Mouse (Mus musculus) MEL (cell line): ENCODE data around the gene Traf1. TPM values are rescaled to one million over a fixed set of nuclear protein-coding genes. Genes with fewer than 3 reads are reported as not detected.

Experiments used
- DNase-seq: peaks from one replicate; pipeline ENCODE4 v3.0.0; 2011; ENCODE audit warnings: low read depth, low spot score
- H3K27ac ChIP-seq: 2 replicates; pipeline ENCODE4 v1.5.1; 2012; ENCODE audit warnings: low read depth, mild to moderate bottlenecking, control low read depth, low read length, moderate library complexity; ENCODE audit not compliant: control insufficient read depth
- H3K27me3 ChIP-seq, 2 experiments: fragments of 150-350 bp in 1 of 2; sonication (generic) in 1 of 2; 2 replicates each; pipeline ENCODE4 v1.6.1; 2012; ENCODE audit warnings: low read length in 2 of 2, mild to moderate bottlenecking in 2 of 2, improper control_type of control experiment in 1 of 2, moderate library complexity in 1 of 2; ENCODE audit not compliant: insufficient read depth in 2 of 2, control insufficient read depth in 1 of 2
- H3K36me3 ChIP-seq, 2 experiments: 2 replicates each; pipeline ENCODE4 v1.6.1; 2012 to 2014; ENCODE audit warnings: low read length in 2 of 2, improper control_type of control experiment in 1 of 2, inconsistent platforms in 1 of 2, mild to moderate bottlenecking in 1 of 2; ENCODE audit not compliant: insufficient read depth in 2 of 2, control insufficient read depth in 1 of 2
- H3K4me1 ChIP-seq, 2 experiments: fragments of 150-350 bp in 1 of 2; sonication (generic) in 1 of 2; 2 replicates each; pipeline ENCODE4 v1.6.1; 2012; ENCODE audit warnings: low read length in 2 of 2, improper control_type of control experiment in 1 of 2, mild to moderate bottlenecking in 1 of 2; ENCODE audit not compliant: insufficient read depth in 2 of 2, control insufficient read depth in 1 of 2
- H3K4me3 ChIP-seq, 2 experiments: fragments of 150-350 bp in 1 of 2; sonication (generic) in 1 of 2; 2 replicates each; pipeline ENCODE4 v1.5.1; 2012; ENCODE audit warnings: low read depth in 2 of 2, low read length in 2 of 2, mild to moderate bottlenecking in 2 of 2, moderate library complexity in 2 of 2, control low read depth in 1 of 2, improper control_type of control experiment in 1 of 2; ENCODE audit not compliant: control insufficient read depth in 1 of 2, insufficient read depth in 1 of 2
- H3K79me2 ChIP-seq: 2 replicates; pipeline ENCODE4 v1.6.1; 2012; ENCODE audit warnings: mild to moderate bottlenecking, low read length, moderate library complexity; ENCODE audit not compliant: control insufficient read depth, poor library complexity, insufficient read depth
- H3K9ac ChIP-seq: 2 replicates; pipeline ENCODE4 v1.6.1; 2012; ENCODE audit warnings: low read depth, mild to moderate bottlenecking, control low read depth, low read length, moderate library complexity; ENCODE audit not compliant: control insufficient read depth, poor library complexity, severe bottlenecking
- H3K9me3 ChIP-seq: fragments of 150-350 bp; sonication (generic); replicated peaks from 2 replicates; pipeline ENCODE4 v1.6.1; 2012; ENCODE audit warnings: mild to moderate bottlenecking, low read length, improper control_type of control experiment, moderate library complexity; ENCODE audit not compliant: insufficient read depth
- BHLHE40 ChIP-seq: IDR thresholded peaks from 2 replicates; pipeline ENCODE4 v1.6.1; 2012; ENCODE audit warnings: low read depth, mild to moderate bottlenecking, inconsistent platforms, low read length, improper control_type of control experiment, borderline replicate concordance
- CHD1 ChIP-seq: IDR thresholded peaks from 2 replicates; pipeline ENCODE4 v1.6.1; 2012; ENCODE audit warnings: low read depth, mild to moderate bottlenecking, inconsistent platforms, low read length, improper control_type of control experiment
- CHD2 ChIP-seq: IDR thresholded peaks from 2 replicates; pipeline ENCODE4 v1.6.1; 2011; ENCODE audit warnings: low read length, improper control_type of control experiment
- E2F4 ChIP-seq: IDR thresholded peaks from 2 replicates; pipeline ENCODE4 v1.6.1; 2011; ENCODE audit warnings: low read depth, low read length, improper control_type of control experiment, borderline replicate concordance
- GABPA ChIP-seq: IDR thresholded peaks from 2 replicates; pipeline ENCODE4 v1.6.1; 2012; ENCODE audit warnings: low read depth, mild to moderate bottlenecking, inconsistent platforms, low read length, improper control_type of control experiment, moderate library complexity
- GATA1 ChIP-seq: IDR thresholded peaks from 2 replicates; pipeline ENCODE4 v1.6.1; 2011; ENCODE audit warnings: low read depth, low read length, improper control_type of control experiment
- JUND ChIP-seq: IDR thresholded peaks from 2 replicates; pipeline ENCODE4 v1.6.1; 2011; ENCODE audit warnings: low read depth, mild to moderate bottlenecking, improper control_type of control experiment, low read length
- MAFK ChIP-seq: IDR thresholded peaks from 2 replicates; pipeline ENCODE4 v1.6.1; 2011; ENCODE audit warnings: low read depth, mild to moderate bottlenecking, low read length, improper control_type of control experiment, borderline replicate concordance
- MEF2A ChIP-seq: IDR thresholded peaks from 2 replicates; pipeline ENCODE4 v1.6.1; 2014; ENCODE audit warnings: low read depth, mild to moderate bottlenecking, inconsistent platforms, low read length, improper control_type of control experiment; ENCODE audit not compliant: poor library complexity, insufficient replicate concordance, severe bottlenecking; ENCODE audit errors: extremely low read depth
- MXI1 ChIP-seq: IDR thresholded peaks from 2 replicates; pipeline ENCODE4 v1.6.1; 2011; ENCODE audit warnings: mild to moderate bottlenecking, low read depth, low read length, improper control_type of control experiment
- MYB ChIP-seq: IDR thresholded peaks from 2 replicates; pipeline ENCODE4 v1.6.1; 2011; ENCODE audit warnings: mild to moderate bottlenecking, low read depth, low read length, improper control_type of control experiment
- MYC ChIP-seq: IDR thresholded peaks from 2 replicates; pipeline ENCODE4 v1.6.1; 2011; ENCODE audit warnings: low read depth, mild to moderate bottlenecking, low read length, improper control_type of control experiment, moderate library complexity
- POLR2A ChIP-seq, 2 experiments: IDR thresholded peaks; 2 replicates each; pipeline ENCODE4 v1.6.1; 2011 to 2012; ENCODE audit warnings: low read length in 2 of 2, mild to moderate bottlenecking in 2 of 2, control low read depth in 1 of 2, improper control_type of control experiment in 1 of 2, low read depth in 1 of 2, moderate library complexity in 1 of 2; ENCODE audit not compliant: control insufficient read depth in 1 of 2, insufficient read depth in 1 of 2, poor library complexity in 1 of 2
- POLR2AphosphoS2 ChIP-seq: IDR thresholded peaks from 2 replicates; pipeline ENCODE4 v1.6.1; 2011; ENCODE audit warnings: low read length, improper control_type of control experiment
- POLR2AphosphoS5 ChIP-seq: IDR thresholded peaks from 2 replicates; pipeline ENCODE4 v1.6.1; 2012; ENCODE audit warnings: low read depth, borderline replicate concordance, mild to moderate bottlenecking, inconsistent platforms, low read length, moderate library complexity, mixed read lengths
- RAD21 ChIP-seq: IDR thresholded peaks from 2 replicates; pipeline ENCODE4 v1.6.1; 2011; ENCODE audit warnings: mild to moderate bottlenecking, low read depth, low read length, improper control_type of control experiment
- SIN3A ChIP-seq: IDR thresholded peaks from 2 replicates; pipeline ENCODE4 v1.6.1; 2012; ENCODE audit warnings: low read length, improper control_type of control experiment, inconsistent platforms
- TCF12 ChIP-seq: IDR thresholded peaks from 2 replicates; pipeline ENCODE4 v1.6.1; 2014; ENCODE audit warnings: low read depth, mild to moderate bottlenecking, inconsistent platforms, low read length, improper control_type of control experiment, moderate library complexity
- USF1 ChIP-seq: IDR thresholded peaks from 2 replicates; pipeline ENCODE4 v1.6.1; 2014; ENCODE audit warnings: low read depth, mild to moderate bottlenecking, inconsistent platforms, low read length, improper control_type of control experiment, moderate library complexity
- ZC3H11A ChIP-seq: IDR thresholded peaks from 2 replicates; pipeline ENCODE4 v1.6.1; 2012; ENCODE audit warnings: low read depth, mild to moderate bottlenecking, inconsistent platforms, low read length, improper control_type of control experiment
- ZKSCAN1 ChIP-seq: IDR thresholded peaks from 2 replicates; pipeline ENCODE4 v1.6.1; 2012; ENCODE audit warnings: low read depth, mild to moderate bottlenecking, inconsistent platforms, low read length, improper control_type of control experiment, moderate library complexity
- ZMIZ1 ChIP-seq: IDR thresholded peaks from 2 replicates; pipeline ENCODE4 v1.6.1; 2012; ENCODE audit warnings: low read depth, mild to moderate bottlenecking, inconsistent platforms, low read length, improper control_type of control experiment, moderate library complexity
- ZNF384 ChIP-seq: IDR thresholded peaks from 2 replicates; pipeline ENCODE4 v1.6.1; 2012; ENCODE audit warnings: low read depth, mild to moderate bottlenecking, inconsistent platforms, low read length, improper control_type of control experiment
- polyA plus RNA-seq, 2 experiments: library from polyadenylated mRNA; stranded (reverse) in 1 of 2; unstranded in 1 of 2; fragments of >175 nt in 1 of 2; fragments of >200 nt in 1 of 2; gene quantifications; 2 replicates each; pipeline versions ENCODE4 v1.2.1 to v1.2.4; 2012; ENCODE audit warnings: low replicate concordance in 2 of 2, low read depth in 1 of 2; ENCODE audit not compliant: insufficient read length in 2 of 2, insufficient read depth in 1 of 2, missing spikeins in 1 of 2
- total RNA-seq: library from RNA; depleted of rRNA; stranded (reverse); fragments of 300-350 nt; gene quantifications from 2 replicates; pipeline ENCODE4 v1.2.3, GENCODE M21; 2012

Gene Traf1
- total and polyA plus RNA-seq, 3 experiments = 0.03 to 0.04 TPM; not detected in 1

GRCm38 (mm10) chr2:34945580-34945979 lies 16.0 kb downstream of the Traf1 start:
- Histone ChIP-seq H3K79me2 (no peaks in the 10 kb centered on the region), H3K9me3 (no peaks in the 10 kb centered on the region), H3K9ac (no peak overlapping the region), H3K4me1 (no peaks in the 10 kb centered on the region), H3K36me3 (no peaks in the 10 kb centered on the region)
- no peak for DNase-seq
- TF ChIP-seq MAFK (peak; percentile 40; the same call in 1 of the 2 replicates), USF1 (no peak)
- TF ChIP-seq, all 39 proteins: peak for 1
- Histone ChIP-seq H3K27ac (no peak overlapping the region), H3K27me3 (peaks cover 2 to 13% of the 10 kb centered on the region in 2 experiments), H3K4me3 (no peak overlapping the region)

- H3K9ac ChIP-seq = no peak overlapping the region
- H3K4me1 ChIP-seq = no peaks in the 10 kb centered on the region
- no peak overlapping the region for H3K27ac ChIP-seq
- peaks cover 2 to 13% of the 10 kb centered on the region in 2 experiments for H3K27me3 ChIP-seq
- no peaks in the 10 kb centered on the region for H3K79me2 ChIP-seq
- DNase-seq = peak; percentile 53
- TF ChIP-seq CHD1 (no peak), GATA1 (no peak), RAD21 (no peak), GABPA (no peak), ZMIZ1 (no peak), POLR2A (IDR thresholded peaks at IDR 0.05; ENCODE audit: control insufficient read depth in 1 of 2, insufficient read depth in 1 of 2, low read depth in 1 of 2, low read length in 2 of 2, poor library complexity in 1 of 2) (no peak), MYC (no peak), MEF2A (no peak)
- H3K4me3 ChIP-seq = no peak overlapping the region
- H3K36me3 ChIP-seq = no peaks in the 10 kb centered on the region
- H3K9me3 ChIP-seq = no peaks in the 10 kb centered on the region
These were observed 16.8 kb downstream of the Traf1 start for GRCm38 (mm10) chr2:34944761-34945160.

- H3K4me3 ChIP-seq = no peak overlapping the region
- TF ChIP-seq CHD2 = no peak
- no peak for TF ChIP-seq POLR2AphosphoS5
- TF ChIP-seq CHD1 = no peak
- TF ChIP-seq MXI1 = no peak
- no peak for TF ChIP-seq MEF2A
- TF ChIP-seq ZKSCAN1 = no peak
- TF ChIP-seq E2F4 = no peak
- no peak for TF ChIP-seq ZC3H11A
- TF ChIP-seq GABPA = no peak
- TF ChIP-seq JUND = no peak
- TF ChIP-seq POLR2AphosphoS2 = no peak
- TF ChIP-seq TCF12 = no peak
- TF ChIP-seq ZNF384 = no peak
- no peak for TF ChIP-seq GATA1
- TF ChIP-seq BHLHE40 = no peak
- TF ChIP-seq USF1 = no peak
- TF ChIP-seq MAFK = no peak
- TF ChIP-seq RAD21 = no peak
- no peak for TF ChIP-seq MYB
- TF ChIP-seq SIN3A = no peak
- H3K4me1 ChIP-seq = no peaks in the 10 kb centered on the region
- H3K9ac ChIP-seq = no peak overlapping the region
- peaks cover 5 to 13% of the 10 kb centered on the region in 2 experiments for H3K27me3 ChIP-seq
- H3K9me3 ChIP-seq = no peaks in the 10 kb centered on the region
- no peak for DNase-seq
- H3K36me3 ChIP-seq = no peaks in the 10 kb centered on the region
- no peaks in the 10 kb centered on the region for H3K79me2 ChIP-seq
- no peak overlapping the region for H3K27ac ChIP-seq
These were observed 17.9 kb downstream of the Traf1 start for GRCm38 (mm10) chr2:34943556-34944120.
